Mouse (Mus musculus) midbrain, embryonic 16.5 days (tissue): Measurements from ENCODE around the gene Itga7. TPM values are rescaled to one million over a fixed set of nuclear protein-coding genes. Genes with fewer than 3 reads are reported as not detected.

ENCODE experiments used
- ATAC-seq: fragments of 200-750 bp; cut with Nextera tagmentation; 2 replicates; pipeline ENCODE4 v1.8.0; 2017; ENCODE audit warnings: moderate TSS enrichment
- H3K27ac ChIP-seq: fragments of 300-500 bp; sonication (generic); 2 replicates; pipeline ENCODE4 v1.5.1; 2014; ENCODE audit warnings: mild to moderate bottlenecking, low read length, mixed read lengths
- H3K27me3 ChIP-seq: fragments of 300-500 bp; sonication (generic); 2 replicates; pipeline ENCODE4 v1.6.1; 2014; ENCODE audit warnings: low read depth, low read length, mixed read lengths; ENCODE audit not compliant: control insufficient read depth, insufficient read depth
- H3K36me3 ChIP-seq: fragments of 300-500 bp; sonication (generic); 2 replicates; pipeline ENCODE4 v1.6.1; 2014; ENCODE audit warnings: mild to moderate bottlenecking, low read length, moderate library complexity, mixed read lengths; ENCODE audit not compliant: control insufficient read depth, insufficient read depth
- H3K4me1 ChIP-seq: fragments of 300-500 bp; sonication (generic); 2 replicates; pipeline ENCODE4 v1.6.1; 2014; ENCODE audit warnings: mild to moderate bottlenecking, low read length, mixed read lengths; ENCODE audit not compliant: control insufficient read depth, insufficient read depth
- H3K4me2 ChIP-seq: fragments of 300-500 bp; sonication (generic); 2 replicates; pipeline ENCODE4 v1.6.1; 2014; ENCODE audit warnings: mild to moderate bottlenecking, low read length, mixed read lengths
- H3K4me3 ChIP-seq: fragments of 300-500 bp; sonication (generic); 2 replicates; pipeline ENCODE4 v1.5.1; 2014; ENCODE audit warnings: low read depth, mild to moderate bottlenecking, low read length, moderate library complexity, mixed read lengths
- H3K9ac ChIP-seq: fragments of 300-500 bp; sonication (generic); 2 replicates; pipeline ENCODE4 v1.6.1; 2014; ENCODE audit warnings: low read depth, low read length, mixed read lengths
- H3K9me3 ChIP-seq: fragments of 300-500 bp; sonication (generic); replicated peaks from 2 replicates; pipeline ENCODE4 v1.6.1; 2014; ENCODE audit warnings: mild to moderate bottlenecking, low read length, mixed read lengths; ENCODE audit not compliant: control insufficient read depth, poor library complexity, severe bottlenecking
- WGBS: fragments of 180-500 bp; shearing (Covaris S2); extraction: QIAGEN DNeasy Blood & Tissue Kit; methylation state at CpG from one replicate; pipeline ENCODE4 v1.1.7; 2014; 5-methylcytosine and 5-hydroxymethylcytosine counted together
- polyA plus RNA-seq: library from polyadenylated mRNA; unstranded; fragments of >200 nt; fragmentation: Nextera tagmentation; extraction: Ambion mirVana; gene quantifications from 2 replicates; pipeline ENCODE4 v1.2.1, GENCODE M21; 2015

Gene Itga7
- polyA plus RNA-seq, 1 experiment from 2014 or later: 9.2 TPM

DNA sequence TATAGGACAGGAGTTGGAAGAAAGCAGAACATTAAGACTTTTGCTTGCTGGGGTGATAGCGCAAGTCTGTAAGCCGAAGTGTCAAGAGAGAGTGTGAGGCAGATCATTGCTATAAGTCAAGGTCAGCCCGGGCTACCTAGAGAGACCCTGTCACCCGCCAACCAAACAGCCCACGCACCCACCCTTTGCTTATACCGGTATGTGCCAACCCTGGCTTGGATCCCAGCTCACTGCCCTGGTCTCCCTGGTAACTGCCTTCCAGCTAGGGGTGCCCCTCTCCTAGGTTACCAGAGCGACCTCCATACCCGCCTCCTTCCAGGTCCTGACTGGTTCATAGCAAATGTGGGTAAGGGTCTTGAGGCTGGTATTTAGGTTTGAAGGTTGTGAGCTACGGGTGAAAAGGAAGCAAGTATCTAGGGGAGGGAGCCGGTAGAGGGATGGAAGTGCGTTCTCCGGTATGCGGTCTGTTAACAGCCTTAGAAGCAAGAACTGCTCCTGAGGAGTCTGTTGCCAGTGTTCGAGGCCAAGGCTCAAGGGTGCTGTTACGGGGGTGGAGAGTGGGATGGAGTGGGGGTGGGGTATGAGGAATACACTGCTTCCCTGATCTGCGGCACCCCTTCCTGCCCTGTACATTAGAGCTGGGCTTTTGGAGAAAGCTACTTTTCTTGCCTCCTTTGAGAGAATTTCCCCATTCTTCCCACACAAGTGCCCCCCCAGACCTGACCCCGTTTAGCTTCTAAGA lies 37.5 kb upstream of the Itga7 start:
- Histone ChIP-seq H3K9ac (0 out of 2 replicates have a peak overlapping the region, but pooled peaks have one; percentile 0), H3K9me3 (no peaks in the 10 kb centered on the region), H3K36me3 (no peaks in the 10 kb centered on the region), H3K4me1 (peaks cover 18% of the 10 kb centered on the region), H3K4me2 (peak overlapping the region; percentile 35), H3K27me3 (peaks cover 11% of the 10 kb centered on the region), H3K4me3 (peak overlapping the region; percentile 6), H3K27ac (no peak overlapping the region)
- peak; percentile 46 for ATAC-seq
- 3% methylated on average over 17 of the region's 17 CpGs for WGBS

- WGBS: 48% methylated on average over 1 of the region's 1 CpGs
- Histone ChIP-seq H3K27me3 (peaks cover 11% of the 10 kb centered on the region), H3K9me3 (no peaks in the 10 kb centered on the region), H3K4me2 (peak overlapping the region; percentile 35; the same call in 1 of the 2 replicates), H3K4me3 (no peak overlapping the region), H3K9ac (no peak overlapping the region), H3K27ac (no peak overlapping the region), H3K4me1 (peaks cover 18% of the 10 kb centered on the region), H3K36me3 (no peaks in the 10 kb centered on the region)
- ATAC-seq: no peak
Measured at GRCm38 (mm10) chr10:128896807-128897206, 36.8 kb upstream of the Itga7 start.

- Histone ChIP-seq H3K4me1 (peaks cover 15% of the 10 kb centered on the region), H3K9ac (no peak overlapping the region), H3K4me2 (no peak overlapping the region), H3K4me3 (no peak overlapping the region), H3K9me3 (no peaks in the 10 kb centered on the region), H3K36me3 (no peaks in the 10 kb centered on the region), H3K27me3 (peaks cover 11% of the 10 kb centered on the region), H3K27ac (no peak overlapping the region)
- WGBS: 33% methylated on average over 1 of the region's 1 CpGs
- no peak for ATAC-seq
Measured at GRCm38 (mm10) chr10:128897501-128897900, 36.1 kb upstream of the Itga7 start.

DNA sequence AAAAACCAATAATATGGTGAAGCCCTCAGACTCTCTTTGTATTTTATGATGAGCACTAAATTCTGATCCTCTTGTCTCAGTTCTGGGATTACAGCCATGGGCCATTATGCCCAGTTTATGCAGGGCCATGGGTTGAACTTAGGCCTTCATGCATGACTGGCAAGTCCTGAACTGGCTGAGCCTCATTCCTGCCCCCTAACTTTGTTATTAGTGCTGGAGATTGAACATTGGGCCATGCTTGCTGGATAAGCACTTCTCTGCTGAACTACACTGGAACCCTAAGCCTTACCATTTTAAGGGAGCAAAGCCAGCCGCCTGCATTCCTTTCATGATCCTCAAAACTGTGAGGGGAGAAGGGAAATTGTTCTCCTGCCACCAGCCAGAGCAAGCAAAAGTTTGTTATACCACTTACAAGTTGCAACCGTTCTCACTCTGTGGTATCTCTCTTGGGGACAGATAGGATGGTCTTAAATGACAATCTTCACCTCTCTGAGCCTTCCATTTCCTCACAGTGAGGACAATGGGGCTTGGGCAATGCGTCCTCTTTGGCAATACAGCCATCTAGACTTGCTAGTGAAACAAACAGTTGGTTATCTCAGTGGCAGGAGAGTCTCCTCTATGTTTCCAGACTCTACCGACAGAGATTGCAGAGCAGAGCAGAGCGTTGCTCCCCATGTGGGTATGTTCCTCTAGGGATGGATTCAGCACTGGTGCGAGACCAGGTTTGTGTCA lies 33.7 kb upstream of the Itga7 start:
- Histone ChIP-seq H3K9me3 (no peaks in the 10 kb centered on the region), H3K9ac (no peak overlapping the region), H3K4me1 (peaks cover 8% of the 10 kb centered on the region; the same call in 1 of the 2 replicates), H3K4me2 (no peak overlapping the region), H3K27ac (no peak overlapping the region), H3K4me3 (no peak overlapping the region), H3K27me3 (peaks cover 11% of the 10 kb centered on the region), H3K36me3 (no peaks in the 10 kb centered on the region)
- 86% methylated on average over 6 of the region's 6 CpGs for WGBS
- no peak for ATAC-seq

GRCm38 (mm10) chr10:128900698-128901097 lies 32.9 kb upstream of the Itga7 start, which contains the start of gene Cd63:
Gene Cd63, plus strand, starts transcription at chr10:128900989.
- Histone ChIP-seq H3K4me1 (peaks cover 7% of the 10 kb centered on the region; the same call in 1 of the 2 replicates), H3K36me3 (no peaks in the 10 kb centered on the region), H3K4me2 (no peak within 1 kb of the TSS), H3K27me3 (peaks cover 11% of the 10 kb centered on the region), H3K9ac (no peak within 1 kb of the TSS), H3K4me3 (no peak within 1 kb of the TSS), H3K9me3 (no peaks in the 10 kb centered on the region), H3K27ac (no peak within 1 kb of the TSS)
- ATAC-seq: no peak
- WGBS: 84% methylated on average over 3 of the region's 3 CpGs

GRCm38 (mm10) chr10:128901409-128901808 lies 32.2 kb upstream of the Itga7 start:
- no peak for ATAC-seq
- no peak overlapping the region for H3K9ac ChIP-seq

GRCm38 (mm10) chr10:128902409-128902988 lies 31.1 kb upstream of the Itga7 start:
- H3K4me1 ChIP-seq: no peaks in the 10 kb centered on the region
- no peaks in the 10 kb centered on the region for H3K9me3 ChIP-seq
- no peaks in the 10 kb centered on the region for H3K36me3 ChIP-seq
- no peak overlapping the region for H3K4me2 ChIP-seq
- H3K27me3 ChIP-seq: no peaks in the 10 kb centered on the region
- H3K9ac ChIP-seq: no peak overlapping the region
- no peak overlapping the region for H3K27ac ChIP-seq
- ATAC-seq: no peak
- 70% methylated on average over 3 of the region's 3 CpGs for WGBS
- no peak overlapping the region for H3K4me3 ChIP-seq

More at GRCm38 (mm10) chr10:128901409-128901808, 32.2 kb upstream of the Itga7 start:
- no peaks in the 10 kb centered on the region for H3K9me3 ChIP-seq
- H3K4me3 ChIP-seq: no peak overlapping the region
- no peaks in the 10 kb centered on the region for H3K4me1 ChIP-seq
- no peak overlapping the region for H3K27ac ChIP-seq
- WGBS: 86% methylated on average over 1 of the region's 1 CpGs
- H3K27me3 ChIP-seq: peaks cover 5% of the 10 kb centered on the region
- H3K4me2 ChIP-seq: no peak overlapping the region
- H3K36me3 ChIP-seq: no peaks in the 10 kb centered on the region

DNA sequence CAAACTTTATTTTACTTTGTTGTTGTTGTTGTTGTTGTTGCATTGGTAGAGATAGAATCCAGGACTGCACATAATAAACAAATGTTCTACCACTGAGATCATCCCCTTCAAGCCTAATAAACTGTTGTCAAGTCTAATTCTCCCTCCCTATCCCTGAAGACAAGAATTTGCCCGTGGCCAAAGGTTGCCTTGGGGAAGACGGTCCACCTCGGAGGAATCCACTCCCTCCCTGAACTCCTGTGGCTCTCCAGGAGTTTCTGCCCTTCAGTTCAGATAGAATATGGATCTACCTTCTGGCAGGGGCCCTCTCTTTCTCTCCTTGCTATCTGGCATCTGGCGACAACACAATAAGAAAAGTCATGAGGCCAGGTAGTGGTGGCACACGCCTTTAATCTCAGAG lies 28.8 kb upstream of the Itga7 start:
- no peak overlapping the region for H3K27ac ChIP-seq
- WGBS: 73% methylated on average over 5 of the region's 5 CpGs

More for the DNA sequence above, 28.8 kb upstream of the Itga7 start:
- Histone ChIP-seq H3K36me3 (no peaks in the 10 kb centered on the region), H3K9ac (no peak overlapping the region), H3K9me3 (no peaks in the 10 kb centered on the region), H3K27me3 (no peaks in the 10 kb centered on the region; the same call in 1 of the 2 replicates), H3K4me2 (no peak overlapping the region), H3K4me3 (no peak overlapping the region), H3K4me1 (peaks cover 3% of the 10 kb centered on the region; the same call in 1 of the 2 replicates)
- ATAC-seq: no peak
